8 mouse cellular contexts compared by ENCODE assay signal in the genomic region with DNA sequence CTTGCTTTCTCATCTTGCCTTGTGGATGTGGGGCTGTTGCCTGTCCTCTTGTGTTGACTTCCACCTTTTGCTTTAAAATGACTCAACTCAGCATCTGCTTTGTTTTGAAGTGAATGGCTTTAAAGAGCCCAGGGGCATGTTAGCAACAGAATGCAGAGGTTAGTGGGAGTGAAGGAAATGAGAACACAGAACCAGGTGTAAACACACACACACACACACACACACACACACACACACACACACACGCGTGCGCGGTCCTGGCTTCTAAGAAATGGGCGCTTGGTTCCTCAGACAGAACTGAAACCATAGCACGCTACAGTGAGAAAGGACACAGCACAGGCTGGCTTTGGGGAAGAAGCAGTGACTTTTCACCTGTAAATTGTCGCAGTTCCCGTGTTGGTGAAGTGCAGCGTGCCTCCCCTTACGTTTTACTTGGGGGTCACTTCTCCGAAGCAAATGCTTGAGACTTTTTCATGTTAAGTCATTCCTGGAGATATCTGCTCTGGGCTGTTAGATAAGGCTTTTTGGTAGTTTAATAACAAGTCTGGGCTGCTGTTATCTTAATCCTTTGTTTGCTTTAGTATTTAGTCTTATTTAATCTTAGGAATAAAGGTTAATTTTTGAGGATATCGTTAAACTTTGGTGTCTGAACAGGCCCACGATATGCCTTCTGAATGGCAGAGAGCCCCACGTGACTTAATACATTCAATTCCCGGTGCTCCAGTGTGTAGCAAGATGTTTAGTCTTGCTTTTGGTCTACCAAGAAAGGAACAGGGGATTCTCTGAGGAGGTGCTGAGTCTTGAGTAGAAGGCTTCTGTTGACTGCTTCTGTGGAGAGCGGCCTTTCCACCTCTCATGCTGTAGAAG. TPM values are rescaled to one million over a fixed set of nuclear protein-coding genes. Genes with fewer than 3 reads are reported as not detected.
DNase-seq lines count a peak whose midpoint lies in the region; ATAC-seq and TF ChIP-seq lines count a peak whose summit lies in the region.

No protein-coding gene starts in this region.

- peak overlapping the region; percentile 58 for H3K4me2 ChIP-seq in intestine, postnatal 0 days (replicated peaks; ENCODE audit: low read depth)

- H3K9ac ChIP-seq in ES-Bruce4 (ENCODE audit: low read depth, poor library complexity, severe bottlenecking) = no peak overlapping the region
- H3K9ac ChIP-seq in intestine, postnatal 0 days (ENCODE audit: low read depth, low read length) = no peak overlapping the region

- intact Hi-C loops in heart, postnatal 14 days (cut with DNase I) = no loop called here

- no peak overlapping the region for H3K4me3 ChIP-seq in ES-Bruce4 (ENCODE audit: low read depth, low read length)
- peak overlapping the region; percentile 18 for H3K4me3 ChIP-seq in intestine, postnatal 0 days (ENCODE audit: low read depth, low read length)

- peak overlapping the region; percentile 55; the same call in 1 of the 2 replicates for H3K27ac ChIP-seq in ES-Bruce4 (ENCODE audit: insufficient read depth, low read length)
- H3K27ac ChIP-seq in intestine, postnatal 0 days (ENCODE audit: low read depth, low read length) = 0 out of 2 replicates have a peak overlapping the region, but pooled peaks have one; percentile 9

- peak; percentile 45; the same call in 1 of the 2 replicates for ATAC-seq in intestine, postnatal 0 days
- ATAC-seq in frontal cortex, adult (ENCODE audit: low TSS enrichment) = no peak

- peaks cover 19% of the 10 kb centered on the region for H3K4me1 ChIP-seq in ES-Bruce4 (ENCODE audit: control insufficient read depth, insufficient read depth, low read length)
- H3K4me1 ChIP-seq in intestine, postnatal 0 days (replicated peaks; ENCODE audit: control insufficient read depth, insufficient read depth, low read length) = peaks cover 9% of the 10 kb centered on the region

- no peak for TF ChIP-seq POLR2A in ES-Bruce4 (IDR thresholded peaks at IDR 0.05; ENCODE audit: insufficient read depth, low read length)

- no peaks in the 10 kb centered on the region for H3K27me3 ChIP-seq in ES-Bruce4 (ENCODE audit: control insufficient read depth, insufficient read depth, low read length, poor library complexity, severe bottlenecking)
- H3K27me3 ChIP-seq in intestine, postnatal 0 days (replicated peaks; ENCODE audit: control insufficient read depth, insufficient read depth, low read length) = no peaks in the 10 kb centered on the region

- peak; percentile 22 to 25 for DNase-seq in heart, adult 18-20 months
- DNase-seq in heart, postnatal 14 days = no peak
- DNase-seq in natural killer cell, adult 2 months (ENCODE audit: low spot score in 2 of 2) = peak; percentile 31 to 69
- no peak for DNase-seq in cerebellum, postnatal 10 days
- no peak for DNase-seq in layer of hippocampus, adult 9-11 months

- no peaks in the 10 kb centered on the region for H3K9me3 ChIP-seq in ES-Bruce4 (replicated peaks; ENCODE audit: control insufficient read depth, insufficient read depth, low read length, poor library complexity, severe bottlenecking)
- no peaks in the 10 kb centered on the region for H3K9me3 ChIP-seq in intestine, postnatal 0 days (ENCODE audit: control insufficient read depth)

- no peak for TF ChIP-seq CTCF in ES-Bruce4 (IDR thresholded peaks at IDR 0.05; ENCODE audit: low read depth, low read length)
- TF ChIP-seq CTCF in intestine, postnatal 0 days (IDR thresholded peaks at IDR 0.05; ENCODE audit: low read depth) = no peak

- no peaks in the 10 kb centered on the region for H3K36me3 ChIP-seq in ES-Bruce4 (ENCODE audit: control insufficient read depth, insufficient read depth, low read length, poor library complexity, severe bottlenecking)
- no peaks in the 10 kb centered on the region for H3K36me3 ChIP-seq in intestine, postnatal 0 days (ENCODE audit: control insufficient read depth, insufficient read depth)

- TF ChIP-seq EP300 in ES-Bruce4 (IDR thresholded peaks at IDR 0.05; ENCODE audit: insufficient read depth, low read depth, low read length) = 0 out of 2 replicates have a peak, but pooled peaks have one; percentile 37

- 24% methylated on average over 16 of the region's 16 CpGs for WGBS in intestine, postnatal 0 days

RNA-seq across cellular contexts. Expression of gene Sipa1l1, which starts 20.8 kb away (rescaled TPM):
- 10 to 100 TPM in 1 of 2 experiments, 1 to 10 TPM in 1; 8.4 to 10.5 TPM for total RNA-seq in heart, adult 18-20 months (2021)
- 10 to 100 TPM; 13.2 to 14.8 TPM for total RNA-seq in heart, postnatal 14 days (2021)
- polyA plus RNA-seq in ES-Bruce4 (2011; ENCODE audit: insufficient read depth, insufficient read length, low read depth, missing spikeins) = 44.9 and 49.1 TPM in 2 replicates
- 10.2 and 12.6 TPM in 2 replicates for polyA plus RNA-seq in intestine, postnatal 0 days (2015; fragmentation: Nextera tagmentation; extraction: Ambion mirVana)

Comparison
In these comparisons a context has a peak if more than half of its experiments do, and no peak if none do; other contexts are left out.
1. DNase-seq: peak in heart, adult 18-20 months (2 of 2) and natural killer cell, adult 2 months (2 of 2); none in heart, postnatal 14 days (0 of 2), cerebellum, postnatal 10 days (0 of 2) and layer of hippocampus, adult 9-11 months (single experiment).